Mouse (Mus musculus): ENCODE data around the gene Olfr893. TPM values are rescaled to one million over a fixed set of nuclear protein-coding genes. Genes with fewer than 3 reads are reported as not detected.

Gene Olfr893
- polyA plus RNA-seq (2015; fragmentation: Illumina TruSeq; extraction: RNeasy Lipid Tissue Mini Kit (QIAGEN cat#74804); ENCODE audit: low read depth, low replicate concordance): not detected

GRCm38 (mm10) chr9:38208065-38208464, at the start of gene Olfr893:
TSS of gene Olfr893 (plus strand) at chr9:38208365.

GRCm38 (mm10) chr9:38180721-38181120, 27.4 kb upstream of the Olfr893 start, which contains the start of gene Olfr891:
TSS of gene Olfr891 (minus strand) at chr9:38180821.

GRCm38 (mm10) chr9:38217755-38218154, 9.6 kb downstream of the Olfr893 start, which contains the start of gene Olfr894:
TSS of gene Olfr894 (plus strand) at chr9:38218055.

GRCm38 (mm10) chr9:38252474-38252873, 44.3 kb downstream of the Olfr893 start, which contains the start of gene Olfr143:
TSS of gene Olfr143 (plus strand) at chr9:38252774.

Other genes with a start within 250 kb of the Olfr893 start
- gene Olfr881, start 216.5 kb upstream of the Olfr893 start, polyA plus RNA-seq (2015; fragmentation: Illumina TruSeq; extraction: RNeasy Lipid Tissue Mini Kit (QIAGEN cat#74804); ENCODE audit: low read depth, low replicate concordance): not detected
- gene Olfr883, start 182.6 kb upstream of the Olfr893 start, polyA plus RNA-seq (2015; fragmentation: Illumina TruSeq; extraction: RNeasy Lipid Tissue Mini Kit (QIAGEN cat#74804); ENCODE audit: low read depth, low replicate concordance): not detected
- not detected for gene Olfr884, start 161.8 kb upstream of the Olfr893 start, polyA plus RNA-seq (2015; fragmentation: Illumina TruSeq; extraction: RNeasy Lipid Tissue Mini Kit (QIAGEN cat#74804); ENCODE audit: low read depth, low replicate concordance)
- gene Olfr885, start 147.0 kb upstream of the Olfr893 start, polyA plus RNA-seq (2015; fragmentation: Illumina TruSeq; extraction: RNeasy Lipid Tissue Mini Kit (QIAGEN cat#74804); ENCODE audit: low read depth, low replicate concordance): not detected
- not detected for gene Olfr887, start 124.3 kb upstream of the Olfr893 start, polyA plus RNA-seq (2015; fragmentation: Illumina TruSeq; extraction: RNeasy Lipid Tissue Mini Kit (QIAGEN cat#74804); ENCODE audit: low read depth, low replicate concordance)
- not detected for gene Olfr888, start 100.2 kb upstream of the Olfr893 start, polyA plus RNA-seq (2015; fragmentation: Illumina TruSeq; extraction: RNeasy Lipid Tissue Mini Kit (QIAGEN cat#74804); ENCODE audit: low read depth, low replicate concordance)
- not detected for gene Olfr889, start 93.2 kb upstream of the Olfr893 start, polyA plus RNA-seq (2015; fragmentation: Illumina TruSeq; extraction: RNeasy Lipid Tissue Mini Kit (QIAGEN cat#74804); ENCODE audit: low read depth, low replicate concordance)
- gene Olfr890, start 65.8 kb upstream of the Olfr893 start, polyA plus RNA-seq (2015; fragmentation: Illumina TruSeq; extraction: RNeasy Lipid Tissue Mini Kit (QIAGEN cat#74804); ENCODE audit: low read depth, low replicate concordance): not detected
- gene Olfr891, start 27.5 kb upstream of the Olfr893 start, polyA plus RNA-seq (2015; fragmentation: Illumina TruSeq; extraction: RNeasy Lipid Tissue Mini Kit (QIAGEN cat#74804); ENCODE audit: low read depth, low replicate concordance): not detected
- gene Olfr894, start 9.7 kb downstream of the Olfr893 start, polyA plus RNA-seq (2015; fragmentation: Illumina TruSeq; extraction: RNeasy Lipid Tissue Mini Kit (QIAGEN cat#74804); ENCODE audit: low read depth, low replicate concordance): not detected
- not detected for gene Olfr143, start 44.4 kb downstream of the Olfr893 start, polyA plus RNA-seq (2015; fragmentation: Illumina TruSeq; extraction: RNeasy Lipid Tissue Mini Kit (QIAGEN cat#74804); ENCODE audit: low read depth, low replicate concordance)
- not detected for gene Olfr895, start 59.5 kb downstream of the Olfr893 start, polyA plus RNA-seq (2015; fragmentation: Illumina TruSeq; extraction: RNeasy Lipid Tissue Mini Kit (QIAGEN cat#74804); ENCODE audit: low read depth, low replicate concordance)
- not detected for gene Olfr896-ps1, start 82.7 kb downstream of the Olfr893 start, polyA plus RNA-seq (2015; fragmentation: Illumina TruSeq; extraction: RNeasy Lipid Tissue Mini Kit (QIAGEN cat#74804); ENCODE audit: low read depth, low replicate concordance)
- gene Olfr25, start 120.7 kb downstream of the Olfr893 start, polyA plus RNA-seq (2015; fragmentation: Illumina TruSeq; extraction: RNeasy Lipid Tissue Mini Kit (QIAGEN cat#74804); ENCODE audit: low read depth, low replicate concordance): not detected
- not detected for gene Olfr898, start 140.0 kb downstream of the Olfr893 start, polyA plus RNA-seq (2015; fragmentation: Illumina TruSeq; extraction: RNeasy Lipid Tissue Mini Kit (QIAGEN cat#74804); ENCODE audit: low read depth, low replicate concordance)
- gene Olfr250, start 158.5 kb downstream of the Olfr893 start, polyA plus RNA-seq (2015; fragmentation: Illumina TruSeq; extraction: RNeasy Lipid Tissue Mini Kit (QIAGEN cat#74804); ENCODE audit: low read depth, low replicate concordance): not detected
- gene Olfr251, start 168.7 kb downstream of the Olfr893 start, polyA plus RNA-seq (2015; fragmentation: Illumina TruSeq; extraction: RNeasy Lipid Tissue Mini Kit (QIAGEN cat#74804); ENCODE audit: low read depth, low replicate concordance): not detected
- gene Olfr147, start 193.3 kb downstream of the Olfr893 start, polyA plus RNA-seq (2015; fragmentation: Illumina TruSeq; extraction: RNeasy Lipid Tissue Mini Kit (QIAGEN cat#74804); ENCODE audit: low read depth, low replicate concordance): not detected
- not detected for gene Olfr901, start 221.1 kb downstream of the Olfr893 start, polyA plus RNA-seq (2015; fragmentation: Illumina TruSeq; extraction: RNeasy Lipid Tissue Mini Kit (QIAGEN cat#74804); ENCODE audit: low read depth, low replicate concordance)
- gene Olfr902, start 239.3 kb downstream of the Olfr893 start, polyA plus RNA-seq (2015; fragmentation: Illumina TruSeq; extraction: RNeasy Lipid Tissue Mini Kit (QIAGEN cat#74804); ENCODE audit: low read depth, low replicate concordance): not detected